Mouse (Mus musculus) embryonic fibroblast, embryonic 13.5 days (primary cell): ENCODE data around the gene Nos2.

Experiments
- CTCF ChIP-seq: IDR thresholded peaks from 2 replicates; pipeline ENCODE4 v1.5.1; 2011; ENCODE audit warnings: mild to moderate bottlenecking, control low read depth, low read length, moderate library complexity, borderline replicate concordance; ENCODE audit not compliant: insufficient read depth
- POLR2A ChIP-seq: IDR thresholded peaks from 2 replicates; pipeline ENCODE4 v1.6.1; 2011; ENCODE audit warnings: low read depth, mild to moderate bottlenecking, control low read depth, low read length, moderate library complexity

GRCm38 (mm10) chr11:78952467-78952866 lies 31.9 kb downstream of the Nos2 start:
- TF ChIP-seq CTCF (no peak), POLR2A (no peak)
